8 mouse cellular contexts compared by ENCODE assay signal in the genomic region with DNA sequence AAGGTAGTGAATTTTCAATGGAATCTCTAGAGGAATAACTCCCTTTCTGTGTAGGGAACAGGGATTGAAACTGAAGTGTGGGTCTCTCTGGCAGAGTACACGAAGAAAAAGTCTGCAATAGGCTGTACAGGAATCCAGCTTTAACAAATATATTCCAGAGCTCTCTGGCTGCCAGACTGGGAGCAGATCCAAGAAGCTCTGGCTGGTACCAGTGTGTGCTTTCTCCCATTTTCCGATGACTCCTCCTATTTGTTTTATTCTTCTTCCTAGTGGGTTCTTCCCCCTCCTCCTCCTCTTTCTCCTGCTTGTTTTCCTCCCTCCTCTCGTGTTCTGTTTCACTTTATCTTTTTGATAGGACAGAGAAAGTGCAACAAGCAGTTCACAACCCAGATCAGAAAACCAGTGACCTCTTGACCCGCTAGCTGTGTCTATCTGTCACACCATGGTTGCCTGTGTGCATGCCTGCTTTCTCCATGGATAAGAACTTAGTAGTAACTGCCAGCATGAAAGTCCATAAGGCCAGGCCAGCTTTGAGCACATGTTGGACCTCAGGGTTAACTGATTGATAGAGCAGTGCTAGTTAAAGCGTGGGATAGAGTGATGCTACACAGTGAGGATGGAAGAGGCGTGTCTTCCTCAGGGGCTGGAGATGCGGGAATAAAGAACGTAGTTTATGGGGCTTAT. TPM values are rescaled to one million over a fixed set of nuclear protein-coding genes. Genes with fewer than 3 reads are reported as not detected.
A peak's percentile ranks its signal among the peaks of the same experiment; 100 is the strongest.
DNase-seq lines count a peak whose midpoint lies in the region; ATAC-seq and TF ChIP-seq lines count a peak whose summit lies in the region.
"Had no signal": no experiment of that assay in that cellular context is flagged by ENCODE, and none has a peak within 500 bp of the region (broad histone marks: within the 10 kb centered on the region; RNA-seq: fewer than 3 reads in every experiment).

No protein-coding gene starts in this region.

- H3K36me3 ChIP-seq in liver, adult 2 months (ENCODE audit: control insufficient read depth, insufficient read depth, low read length), result peaks cover 18% of the 10 kb centered on the region
- H3K36me3 ChIP-seq in lung, embryonic 16.5 days (ENCODE audit: control insufficient read depth, insufficient read depth, low read length), result peaks cover 3% of the 10 kb centered on the region
- H3K36me3 ChIP-seq in thymus, adult 2 months (ENCODE audit: control insufficient read depth, insufficient read depth, low read length), result peaks cover 10% of the 10 kb centered on the region

- no peaks in the 10 kb centered on the region for H3K79me2 ChIP-seq in liver, adult 2 months (ENCODE audit: control insufficient read depth, insufficient read depth, low read length)

- H3K9me3 ChIP-seq in lung, embryonic 16.5 days (ENCODE audit: control insufficient read depth, low read length), result no peaks in the 10 kb centered on the region

- 63% methylated on average over 8 of the region's 8 CpGs for WGBS in liver, adult 2 months
- 58% methylated on average over 8 of the region's 8 CpGs for WGBS in lung, embryonic 16.5 days
- WGBS in thymus, adult 2 months, result 94% methylated on average over 8 of the region's 8 CpGs

- peak; percentile 37 for DNase-seq in liver, adult 2 months (ENCODE audit: extremely low read depth, low read depth, low spot score)
- no peak for DNase-seq in liver
- peak; percentile 61 for DNase-seq in gastrocnemius, adult 2 months
- peak; percentile 30 to 48 for DNase-seq in heart, postnatal 36 days
- DNase-seq in yolk sac, embryonic 10.5 days (ENCODE audit: low spot score), result peak; percentile 40
- no peak for DNase-seq in thymus, adult 2 months

- H3K4me3 ChIP-seq in liver, adult 2 months (ENCODE audit: insufficient read depth, low read depth, low read length), result no peak overlapping the region
- H3K4me3 ChIP-seq in gastrocnemius, adult 2 months, result no peak overlapping the region
- H3K4me3 ChIP-seq in lung, embryonic 16.5 days (ENCODE audit: low read length), result no peak overlapping the region
- H3K4me3 ChIP-seq in thymus, adult 2 months (ENCODE audit: control insufficient read depth, insufficient read depth, low read length), result no peak overlapping the region
- H3K4me3 ChIP-seq: myocyte had no signal

- TF ChIP-seq POLR2A in liver, adult 2 months (IDR thresholded peaks at IDR 0.05; ENCODE audit: extremely low read depth, insufficient read depth, low read length), result no peak
- TF ChIP-seq POLR2A in thymus, adult 2 months (IDR thresholded peaks at IDR 0.05; ENCODE audit: control insufficient read depth, extremely low read depth, insufficient read depth, low read length, poor library complexity), result no peak

- no peak overlapping the region for H3K4me2 ChIP-seq in lung, embryonic 16.5 days (ENCODE audit: low read depth, low read length)

- H3K27me3 ChIP-seq in liver, adult 2 months (ENCODE audit: control insufficient read depth, insufficient read depth, low read length), result no peaks in the 10 kb centered on the region
- H3K27me3 ChIP-seq in lung, embryonic 16.5 days (ENCODE audit: control insufficient read depth, insufficient read depth, low read depth, low read length), result no peaks in the 10 kb centered on the region
- H3K27me3 ChIP-seq in thymus, adult 2 months (ENCODE audit: control insufficient read depth, insufficient read depth, low read length), result no peaks in the 10 kb centered on the region

- H3K4me1 ChIP-seq in liver, adult 2 months (ENCODE audit: control insufficient read depth, insufficient read depth, low read length), result no peaks in the 10 kb centered on the region
- peaks cover 15% of the 10 kb centered on the region for H3K4me1 ChIP-seq in lung, embryonic 16.5 days (replicated peaks; ENCODE audit: control insufficient read depth, insufficient read depth, low read length)
- no peaks in the 10 kb centered on the region for H3K4me1 ChIP-seq in thymus, adult 2 months (replicated peaks; ENCODE audit: control insufficient read depth, insufficient read depth, low read length)

- H3K9ac ChIP-seq in liver, adult 2 months (ENCODE audit: low read depth, low read length), result no peak overlapping the region
- 0 out of 2 replicates have a peak overlapping the region, but pooled peaks have one; percentile 34 for H3K9ac ChIP-seq in lung, embryonic 16.5 days (ENCODE audit: low read length)

- intact Hi-C loops in gastrocnemius, adult 2 months (cut with DNase I), result no loop called here
- intact Hi-C loops in heart, postnatal 36 days (cut with DNase I), result no loop called here

- H3K27ac ChIP-seq in liver, adult 2 months (replicated peaks; ENCODE audit: insufficient read depth, low read depth, low read length), result no peak overlapping the region
- H3K27ac ChIP-seq in gastrocnemius, adult 2 months, result peak overlapping the region; percentile 29
- peak overlapping the region; percentile 93 for H3K27ac ChIP-seq in lung, embryonic 16.5 days (ENCODE audit: low read length)
- H3K27ac ChIP-seq in thymus, adult 2 months (ENCODE audit: control insufficient read depth, insufficient read depth, low read length), result no peak overlapping the region

- TF ChIP-seq CTCF in liver, adult 2 months (IDR thresholded peaks at IDR 0.05; ENCODE audit: low read depth, low read length), result no peak
- TF ChIP-seq CTCF in gastrocnemius, adult 2 months (IDR thresholded peaks at IDR 0.05), result no peak
- TF ChIP-seq CTCF in thymus, adult 2 months (IDR thresholded peaks at IDR 0.05; ENCODE audit: borderline replicate concordance, control insufficient read depth, extremely low read depth, insufficient read depth, low read length, poor library complexity), result no peak

- ATAC-seq in lung, embryonic 16.5 days (ENCODE audit: low read depth), result peak; percentile 87

RNA-seq across cellular contexts. Expression of a gene that starts 55.3 kb away (rescaled TPM):
- 12.1 and 13.1 TPM in 2 replicates for total RNA-seq in liver, adult 2 months (2014; rRNA removed)
- polyA plus RNA-seq in liver, adult 2 months (2012; rRNA removed), result 6.7 and 7.6 TPM in 2 replicates
- total RNA-seq in gastrocnemius, adult 2 months (2021), result 1 to 10 TPM; 5.4 to 8.5 TPM
- total RNA-seq in heart, postnatal 36 days (2021), result 10 to 100 TPM; 14.6 to 14.8 TPM
- polyA plus RNA-seq in lung, embryonic 16.5 days (2015; fragmentation: Nextera tagmentation; extraction: Ambion mirVana), result 15.5 and 17.5 TPM in 2 replicates
- 20.2 and 22.7 TPM in 2 replicates for polyA plus RNA-seq in thymus, adult 2 months (2012; rRNA removed)

RNA-seq across cellular contexts. Expression of a gene that starts 55.4 kb away (rescaled TPM):
- total RNA-seq in liver, adult 2 months (2014; rRNA removed), result 87.0 and 90.1 TPM in 2 replicates
- 127 and 130 TPM in 2 replicates for polyA plus RNA-seq in liver, adult 2 months (2012; rRNA removed)
- 1 to 10 TPM; 2.4 to 2.7 TPM for total RNA-seq in gastrocnemius, adult 2 months (2021)
- 1 to 10 TPM; 7.5 to 7.7 TPM for total RNA-seq in heart, postnatal 36 days (2021)
- polyA plus RNA-seq in lung, embryonic 16.5 days (2015; fragmentation: Nextera tagmentation; extraction: Ambion mirVana), result 102 and 108 TPM in 2 replicates
- 41.4 and 44.4 TPM in 2 replicates for polyA plus RNA-seq in thymus, adult 2 months (2012; rRNA removed)

Comparison
In these comparisons a context has a peak if more than half of its experiments do, and no peak if none do; other contexts are left out.
1. DNase-seq: peak in liver, adult 2 months (single experiment), gastrocnemius, adult 2 months (single experiment), heart, postnatal 36 days (2 of 2) and yolk sac, embryonic 10.5 days (single experiment); none in liver (single experiment) and thymus, adult 2 months (single experiment).
2. H3K27ac ChIP-seq: peak in gastrocnemius, adult 2 months (single experiment) and lung, embryonic 16.5 days (single experiment); none in liver, adult 2 months (single experiment) and thymus, adult 2 months (single experiment).
3. RNA of a gene that starts 55.4 kb away (total RNA-seq): 87.0 to 90.1 TPM in liver, adult 2 months; 7.5 to 7.7 TPM in heart, postnatal 36 days and 2.4 to 2.7 TPM in gastrocnemius, adult 2 months; every median in the first group is over 10 times any median in the second.